Mouse (Mus musculus) midbrain, embryonic 12.5 days (tissue): ENCODE results near the gene Fbxl14. TPM values are rescaled to one million over a fixed set of nuclear protein-coding genes. Genes with fewer than 3 reads are reported as not detected.
"Not testable (repeated sequence)": the region's sequence is repeated elsewhere in the genome, so short reads cannot be mapped to it uniquely, and the experiment has no call there.

Experiments
- ATAC-seq: fragments of 200-750 bp; cut with Nextera tagmentation; 2 replicates; pipeline ENCODE4 v1.8.0; 2017; ENCODE audit warnings: low read depth, moderate TSS enrichment, moderate library complexity; ENCODE audit not compliant: low FRiP score
- H3K27ac ChIP-seq: fragments of 300-500 bp; sonication (generic); replicated peaks from 2 replicates; pipeline ENCODE4 v1.5.1; 2016; ENCODE audit warnings: mild to moderate bottlenecking
- H3K27me3 ChIP-seq: fragments of 300-500 bp; sonication (generic); 2 replicates; pipeline ENCODE4 v1.6.1; 2016; ENCODE audit warnings: mild to moderate bottlenecking
- H3K36me3 ChIP-seq: fragments of 300-500 bp; sonication (generic); 2 replicates; pipeline ENCODE4 v1.6.1; 2016
- H3K4me1 ChIP-seq: fragments of 300-500 bp; sonication (generic); 2 replicates; pipeline ENCODE4 v1.6.1; 2016
- H3K4me2 ChIP-seq: fragments of 300-500 bp; sonication (generic); replicated peaks from 2 replicates; pipeline ENCODE4 v1.6.1; 2016; ENCODE audit warnings: mild to moderate bottlenecking, moderate library complexity
- H3K4me3 ChIP-seq: fragments of 300-500 bp; sonication (generic); 2 replicates; pipeline ENCODE4 v1.5.1; 2016; ENCODE audit warnings: mild to moderate bottlenecking
- H3K9ac ChIP-seq: fragments of 300-500 bp; sonication (generic); replicated peaks from 2 replicates; pipeline ENCODE4 v1.6.1; 2016; ENCODE audit warnings: mild to moderate bottlenecking, moderate library complexity
- H3K9me3 ChIP-seq: fragments of 300-500 bp; sonication (generic); 2 replicates; pipeline ENCODE4 v1.6.1; 2016; ENCODE audit warnings: mild to moderate bottlenecking
- WGBS: fragments of 180-500 bp; shearing (Covaris S2); methylation state at CpG from one replicate; pipeline ENCODE4 v1.1.7; 2016; 5-methylcytosine and 5-hydroxymethylcytosine counted together
- polyA plus RNA-seq: library from polyadenylated mRNA; unstranded; fragments of >200 nt; fragmentation: Nextera tagmentation; extraction: Ambion mirVana; gene quantifications from 2 replicates; pipeline ENCODE4 v1.2.1, GENCODE M21; 2016

Fbxl14 gene
- polyA plus RNA-seq, 1 experiment from 2014 or later = 4.1 TPM

DNA sequence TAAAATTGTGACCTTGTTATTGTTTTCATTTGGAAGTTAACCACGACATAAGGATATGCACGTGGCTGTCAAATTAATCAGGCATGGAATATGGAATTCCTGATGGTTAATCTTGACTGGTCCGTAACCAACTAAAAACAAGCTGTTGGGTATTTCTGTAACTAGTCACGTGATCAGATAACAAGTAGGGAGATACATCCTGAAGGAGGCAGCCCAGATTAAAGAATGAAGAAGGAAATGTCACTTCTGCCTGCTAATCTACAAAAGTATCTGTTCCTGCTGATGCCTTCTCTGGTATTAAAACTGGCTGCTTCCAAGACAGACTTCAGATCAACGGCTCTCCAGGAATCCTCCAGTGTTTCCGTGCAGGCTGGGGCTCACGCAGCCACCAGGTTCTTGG, 6.0 kb upstream of the Fbxl14 start:
- Histone ChIP-seq H3K27me3 (no peaks in the 10 kb centered on the region), H3K9ac (no peak overlapping the region), H3K36me3 (no peaks in the 10 kb centered on the region), H3K27ac (no peak overlapping the region), H3K4me1 (peaks cover 12% of the 10 kb centered on the region), H3K4me3 (no peak overlapping the region), H3K4me2 (no peak overlapping the region), H3K9me3 (no peaks in the 10 kb centered on the region)
- 87% methylated on average over 7 of the region's 7 CpGs for WGBS
- ATAC-seq = no peak

- no peak overlapping the region for H3K9ac ChIP-seq
- H3K27me3 ChIP-seq = no peaks in the 10 kb centered on the region
- no peaks in the 10 kb centered on the region for H3K36me3 ChIP-seq
- no peak for ATAC-seq
- H3K4me1 ChIP-seq = peaks cover 14% of the 10 kb centered on the region
- H3K9me3 ChIP-seq = no peaks in the 10 kb centered on the region
- no peak overlapping the region for H3K27ac ChIP-seq
- no peak overlapping the region for H3K4me3 ChIP-seq
- 90% methylated on average over 4 of the region's 4 CpGs for WGBS
- no peak overlapping the region for H3K4me2 ChIP-seq
Observed at GRCm38 (mm10) chr6:119473992-119474391, 5.5 kb upstream of the Fbxl14 start.

GRCm38 (mm10) chr6:119475988-119476387, 3.5 kb upstream of the Fbxl14 start:
- ATAC-seq = no peak
- no peaks in the 10 kb centered on the region for H3K27me3 ChIP-seq
- no peaks in the 10 kb centered on the region for H3K9me3 ChIP-seq
- no peak overlapping the region for H3K4me3 ChIP-seq
- 90% methylated on average over 6 of the region's 6 CpGs for WGBS
- no peak overlapping the region for H3K27ac ChIP-seq
- no peaks in the 10 kb centered on the region for H3K36me3 ChIP-seq
- H3K9ac ChIP-seq = no peak overlapping the region
- H3K4me1 ChIP-seq = peaks cover 15% of the 10 kb centered on the region
- no peak overlapping the region for H3K4me2 ChIP-seq

DNA sequence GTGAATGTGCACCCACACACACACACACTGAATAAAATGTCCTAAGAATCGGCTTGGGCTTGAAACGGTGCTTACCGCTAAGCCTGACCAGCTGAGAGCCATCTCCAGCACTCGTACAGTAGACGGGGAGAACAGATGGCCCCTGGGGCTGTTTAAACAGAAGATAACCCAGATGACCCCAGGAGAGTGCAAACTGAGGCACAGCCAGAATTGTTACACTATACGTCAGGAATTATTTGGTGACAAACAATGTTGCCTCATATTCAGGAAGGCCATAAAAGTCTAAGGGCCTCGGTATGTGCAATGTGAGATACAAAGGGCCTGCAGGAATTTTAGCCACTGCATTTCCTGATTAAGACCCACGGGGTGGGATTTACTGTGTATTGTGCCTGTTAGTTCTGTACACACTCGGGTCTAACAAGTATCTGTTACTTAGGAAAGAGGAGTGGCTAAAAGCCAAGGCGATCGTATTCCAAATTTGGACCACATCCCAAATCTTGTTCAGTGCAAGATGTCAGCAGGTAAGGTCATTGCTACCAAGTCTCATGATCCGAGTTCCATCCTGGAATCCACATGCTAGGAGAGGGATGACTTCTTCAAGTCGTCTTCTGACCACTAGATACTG, 1.7 kb upstream of the Fbxl14 start:
- no peak for ATAC-seq
- Histone ChIP-seq H3K4me1 (peaks cover 24% of the 10 kb centered on the region), H3K4me3 (no peak overlapping the region), H3K36me3 (no peaks in the 10 kb centered on the region), H3K9me3 (no peaks in the 10 kb centered on the region), H3K9ac (no peak overlapping the region; the same call in 1 of the 2 replicates), H3K27me3 (no peaks in the 10 kb centered on the region), H3K4me2 (0 out of 2 replicates have a peak overlapping the region, but pooled peaks have one; percentile 54), H3K27ac (no peak overlapping the region)
- 65% methylated on average over 13 of the region's 13 CpGs for WGBS

DNA sequence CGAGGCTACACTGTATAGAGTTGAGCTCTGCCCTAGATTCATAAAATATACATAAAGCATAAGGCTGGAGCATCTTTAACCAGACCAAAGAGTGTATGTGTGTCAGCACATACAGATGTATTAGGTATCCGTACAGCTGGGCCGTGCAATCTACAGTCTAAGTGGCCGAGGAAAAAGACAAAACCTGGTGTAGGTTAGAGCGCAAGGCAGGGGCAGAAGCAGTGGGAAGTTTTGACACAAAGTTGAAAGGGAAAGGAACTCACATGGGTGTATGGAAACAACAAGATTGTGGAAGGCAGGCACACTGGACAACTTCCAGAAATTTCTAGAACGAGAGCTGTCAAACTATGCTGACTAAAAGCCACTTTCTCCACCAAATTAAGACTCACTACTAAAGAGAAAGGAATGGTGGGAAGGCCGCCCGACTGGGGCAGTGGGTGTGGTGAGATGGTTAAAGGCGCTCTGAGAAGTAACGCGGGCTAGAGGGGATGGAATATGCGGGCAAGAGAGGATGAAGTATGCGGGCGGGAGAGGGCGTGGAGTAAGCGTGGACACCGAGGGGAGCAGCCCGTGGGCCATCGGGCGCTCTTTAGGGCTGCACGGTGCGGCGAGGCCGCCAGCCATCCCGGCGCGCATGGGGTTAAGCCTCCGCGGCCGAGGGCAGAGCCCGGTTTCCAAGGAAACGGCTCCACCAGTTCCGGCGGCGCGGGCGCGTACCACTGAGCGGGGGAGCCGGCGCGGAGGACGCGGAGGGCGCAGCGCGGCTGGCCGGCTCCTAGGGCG, 717 bp upstream of the Fbxl14 start:
- H3K4me3 ChIP-seq = peak overlapping the region; percentile 94
- peaks cover 34% of the 10 kb centered on the region for H3K4me1 ChIP-seq
- peak overlapping the region; percentile 99 for H3K27ac ChIP-seq
- peak; percentile 93 for ATAC-seq
- peak overlapping the region; percentile 93 for H3K9ac ChIP-seq
- peak overlapping the region; percentile 54 for H3K4me2 ChIP-seq
- H3K36me3 ChIP-seq = 0 out of 2 replicates have a peak, but pooled peaks cover 5% of the 10 kb centered on the region
- 2% methylated on average over 49 of the region's 49 CpGs for WGBS
- H3K27me3 ChIP-seq = no peaks in the 10 kb centered on the region
- no peaks in the 10 kb centered on the region for H3K9me3 ChIP-seq

DNA sequence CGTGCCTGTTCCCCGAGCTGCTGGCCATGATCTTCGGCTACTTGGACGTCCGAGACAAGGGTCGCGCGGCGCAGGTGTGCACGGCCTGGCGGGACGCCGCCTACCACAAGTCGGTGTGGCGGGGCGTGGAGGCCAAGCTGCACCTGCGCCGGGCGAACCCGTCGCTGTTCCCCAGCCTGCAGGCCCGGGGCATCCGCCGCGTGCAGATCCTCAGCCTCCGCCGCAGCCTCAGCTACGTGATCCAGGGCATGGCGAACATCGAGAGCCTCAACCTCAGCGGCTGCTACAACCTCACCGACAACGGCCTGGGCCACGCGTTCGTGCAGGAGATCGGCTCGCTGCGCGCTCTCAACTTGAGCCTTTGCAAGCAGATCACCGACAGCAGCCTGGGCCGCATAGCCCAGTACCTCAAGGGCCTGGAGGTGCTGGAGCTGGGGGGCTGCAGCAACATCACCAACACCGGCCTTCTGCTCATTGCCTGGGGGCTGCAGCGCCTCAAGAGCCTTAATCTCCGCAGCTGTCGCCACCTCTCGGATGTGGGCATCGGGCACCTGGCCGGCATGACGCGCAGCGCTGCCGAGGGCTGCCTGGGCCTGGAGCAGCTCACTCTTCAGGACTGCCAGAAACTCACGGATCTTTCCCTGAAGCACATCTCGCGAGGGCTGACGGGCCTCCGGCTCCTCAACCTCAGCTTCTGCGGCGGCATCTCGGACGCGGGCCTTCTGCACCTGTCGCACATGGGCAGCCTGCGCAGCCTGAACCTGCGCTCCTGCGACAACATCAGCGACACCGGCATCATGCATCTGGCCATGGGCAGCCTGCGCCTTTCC, 623 bp downstream of the Fbxl14 start:
- Histone ChIP-seq H3K4me2 (peak overlapping the region; percentile 96), H3K27me3 (no peaks in the 10 kb centered on the region), H3K4me1 (peaks cover 46% of the 10 kb centered on the region), H3K36me3 (peaks cover 14% of the 10 kb centered on the region; the same call in 1 of the 2 replicates), H3K27ac (peak overlapping the region; percentile 99), H3K9ac (peak overlapping the region; percentile 93), H3K9me3 (no peaks in the 10 kb centered on the region), H3K4me3 (peak overlapping the region; percentile 94)
- WGBS = under 1% methylated on average over 57 of the region's 70 CpGs
- ATAC-seq = peak; percentile 35

DNA sequence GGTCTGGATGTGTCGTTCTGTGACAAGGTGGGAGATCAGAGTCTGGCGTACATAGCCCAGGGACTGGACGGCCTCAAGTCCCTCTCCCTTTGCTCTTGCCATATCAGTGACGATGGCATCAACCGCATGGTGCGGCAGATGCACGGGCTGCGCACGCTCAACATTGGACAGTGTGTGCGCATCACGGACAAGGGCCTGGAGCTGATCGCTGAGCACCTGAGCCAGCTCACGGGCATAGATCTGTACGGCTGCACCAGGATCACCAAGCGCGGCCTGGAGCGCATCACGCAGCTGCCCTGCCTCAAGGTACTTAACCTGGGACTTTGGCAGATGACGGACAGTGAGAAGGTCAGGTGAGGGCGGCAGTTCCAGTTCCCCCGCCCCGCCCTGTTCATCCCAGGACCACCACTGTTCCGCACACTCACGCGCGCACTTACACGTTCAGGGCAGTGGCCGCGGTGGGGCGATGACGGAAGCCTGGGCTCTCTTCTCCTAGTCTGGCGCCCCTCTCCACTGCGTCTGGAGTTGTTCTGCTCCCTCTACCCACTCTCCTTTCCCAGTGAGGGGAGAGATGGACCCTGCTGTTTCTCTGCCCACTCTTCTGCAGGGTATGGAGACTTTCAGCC, 1.4 kb downstream of the Fbxl14 start:
- Histone ChIP-seq H3K4me1 (peaks cover 53% of the 10 kb centered on the region), H3K4me2 (peak overlapping the region; percentile 96)
- 1% methylated on average over 31 of the region's 33 CpGs for WGBS

GRCm38 (mm10) chr6:119481741-119482390, 2.4 kb downstream of the Fbxl14 start:
- H3K27me3 ChIP-seq, ATAC-seq, H3K9me3 ChIP-seq, H3K27ac ChIP-seq: not testable (repeated sequence)
- 3% methylated on average over 10 of the region's 10 CpGs for WGBS
- Histone ChIP-seq H3K36me3 (peaks cover 14% of the 10 kb centered on the region; the same call in 1 of the 2 replicates), H3K4me3 (peak overlapping the region; percentile 94), H3K4me2 (peak overlapping the region; percentile 96), H3K4me1 (peaks cover 57% of the 10 kb centered on the region), H3K9ac (peak overlapping the region; percentile 51)

More for the DNA sequence above, 1.4 kb downstream of the Fbxl14 start:
- ATAC-seq = no peak
- H3K9me3 ChIP-seq = no peaks in the 10 kb centered on the region
- peak overlapping the region; percentile 93 for H3K9ac ChIP-seq
- peaks cover 14% of the 10 kb centered on the region; the same call in 1 of the 2 replicates for H3K36me3 ChIP-seq
- peak overlapping the region; percentile 94 for H3K4me3 ChIP-seq
- no peaks in the 10 kb centered on the region for H3K27me3 ChIP-seq
- H3K27ac ChIP-seq = peak overlapping the region; percentile 99

DNA sequence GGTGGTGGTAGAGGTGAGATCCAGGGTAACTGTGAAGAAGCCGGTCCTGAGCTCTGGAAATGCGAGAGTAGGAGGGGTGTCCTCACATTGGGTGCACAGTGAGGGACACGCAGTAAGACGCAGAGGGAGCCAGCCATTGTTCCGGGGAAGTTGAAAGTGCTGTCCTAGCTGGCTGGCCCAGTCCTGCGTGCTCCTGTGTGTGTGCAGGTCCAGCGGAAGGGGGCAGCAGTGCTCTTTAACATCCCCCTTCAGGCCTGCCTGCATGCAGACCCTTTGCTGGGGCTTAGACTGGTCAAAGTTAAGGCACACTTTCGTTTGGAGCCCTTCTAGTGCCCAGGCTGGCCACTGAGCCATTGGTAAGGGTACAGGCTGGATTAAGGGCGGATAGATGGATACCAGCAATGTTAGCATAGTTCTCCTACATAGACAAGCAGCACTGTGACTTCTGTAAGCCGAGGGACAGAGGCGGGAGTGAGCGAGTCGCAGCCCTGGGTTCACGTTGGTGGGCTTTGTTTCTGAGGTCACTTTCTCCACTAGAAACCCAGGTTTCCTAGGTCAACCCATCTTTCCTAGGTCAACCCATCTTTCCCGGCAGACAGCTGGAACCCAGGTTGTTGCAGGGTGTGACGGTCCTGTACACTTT, 3.6 kb downstream of the Fbxl14 start:
- Histone ChIP-seq H3K4me3 (peak overlapping the region; percentile 37), H3K27ac (peak overlapping the region; percentile 30; the same call in 1 of the 2 replicates), H3K4me1 (peaks cover 51% of the 10 kb centered on the region), H3K4me2 (peak overlapping the region; percentile 96), H3K27me3 (no peaks in the 10 kb centered on the region; the same call in 1 of the 2 replicates), H3K9me3 (no peaks in the 10 kb centered on the region), H3K9ac (peak overlapping the region; percentile 7; the same call in 1 of the 2 replicates), H3K36me3 (peaks cover 14% of the 10 kb centered on the region; the same call in 1 of the 2 replicates)
- WGBS = 26% methylated on average over 16 of the region's 16 CpGs
- peak; percentile 5; the same call in 1 of the 2 replicates for ATAC-seq

GRCm38 (mm10) chr6:119485486-119485885, 6.0 kb downstream of the Fbxl14 start:
- H3K4me3 ChIP-seq = no peak overlapping the region
- peak overlapping the region; percentile 26; the same call in 1 of the 2 replicates for H3K27ac ChIP-seq
- no peaks in the 10 kb centered on the region for H3K9me3 ChIP-seq
- ATAC-seq = no peak
- H3K4me1 ChIP-seq = peaks cover 49% of the 10 kb centered on the region
- H3K4me2 ChIP-seq = no peak overlapping the region
- H3K27me3 ChIP-seq = peaks cover 6% of the 10 kb centered on the region; the same call in 1 of the 2 replicates
- peaks cover 14% of the 10 kb centered on the region; the same call in 1 of the 2 replicates for H3K36me3 ChIP-seq
- H3K9ac ChIP-seq = no peak overlapping the region
- WGBS = 13% methylated on average over 2 of the region's 2 CpGs
